Mouse (Mus musculus) lung, embryonic 16.5 days (tissue): Measurements from ENCODE around the gene Ap3s2. TPM values are rescaled to one million over a fixed set of nuclear protein-coding genes. Genes with fewer than 3 reads are reported as not detected.

Experiments used
- ATAC-seq: fragments of 200-750 bp; cut with Nextera tagmentation; 2 replicates; pipeline ENCODE4 v1.8.0; 2017; ENCODE audit warnings: low read depth, mild to moderate bottlenecking, moderate library complexity
- H3K27ac ChIP-seq: fragments of 300-500 bp; sonication (generic); 2 replicates; pipeline ENCODE4 v1.5.1; 2014; ENCODE audit warnings: mild to moderate bottlenecking, control low read depth, low read length
- H3K27me3 ChIP-seq: fragments of 300-500 bp; sonication (generic); 2 replicates; pipeline ENCODE4 v1.6.1; 2014; ENCODE audit warnings: low read depth, low read length, mixed read lengths; ENCODE audit not compliant: control insufficient read depth, insufficient read depth
- H3K36me3 ChIP-seq: fragments of 300-500 bp; sonication (generic); 2 replicates; pipeline ENCODE4 v1.6.1; 2014; ENCODE audit warnings: low read length; ENCODE audit not compliant: control insufficient read depth, insufficient read depth
- H3K4me1 ChIP-seq: fragments of 300-500 bp; sonication (generic); replicated peaks from 2 replicates; pipeline ENCODE4 v1.6.1; 2014; ENCODE audit warnings: low read length, mixed read lengths; ENCODE audit not compliant: control insufficient read depth, insufficient read depth
- H3K4me2 ChIP-seq: fragments of 300-500 bp; sonication (generic); 2 replicates; pipeline ENCODE4 v1.6.1; 2014; ENCODE audit warnings: low read depth, low read length, control low read depth
- H3K4me3 ChIP-seq: fragments of 300-500 bp; sonication (generic); 2 replicates; pipeline ENCODE4 v1.5.1; 2014; ENCODE audit warnings: mild to moderate bottlenecking, low read length, control low read depth
- H3K9ac ChIP-seq: fragments of 300-500 bp; sonication (generic); 2 replicates; pipeline ENCODE4 v1.6.1; 2014; ENCODE audit warnings: low read length, control low read depth
- H3K9me3 ChIP-seq: fragments of 300-500 bp; sonication (generic); 2 replicates; pipeline ENCODE4 v1.6.1; 2016; ENCODE audit warnings: low read length; ENCODE audit not compliant: control insufficient read depth
- WGBS: fragments of 180-500 bp; shearing (Covaris S2); extraction: QIAGEN DNeasy Blood & Tissue Kit; methylation state at CpG from one replicate; pipeline ENCODE4 v1.1.7; 2014; 5-methylcytosine and 5-hydroxymethylcytosine counted together
- polyA plus RNA-seq: library from polyadenylated mRNA; unstranded; fragments of >200 nt; fragmentation: Nextera tagmentation; extraction: Ambion mirVana; gene quantifications from 2 replicates; pipeline ENCODE4 v1.2.1, GENCODE M21; 2015

Ap3s2 gene
- polyA plus RNA-seq, 1 experiment from 2014 or later = 25.8 TPM

DNA sequence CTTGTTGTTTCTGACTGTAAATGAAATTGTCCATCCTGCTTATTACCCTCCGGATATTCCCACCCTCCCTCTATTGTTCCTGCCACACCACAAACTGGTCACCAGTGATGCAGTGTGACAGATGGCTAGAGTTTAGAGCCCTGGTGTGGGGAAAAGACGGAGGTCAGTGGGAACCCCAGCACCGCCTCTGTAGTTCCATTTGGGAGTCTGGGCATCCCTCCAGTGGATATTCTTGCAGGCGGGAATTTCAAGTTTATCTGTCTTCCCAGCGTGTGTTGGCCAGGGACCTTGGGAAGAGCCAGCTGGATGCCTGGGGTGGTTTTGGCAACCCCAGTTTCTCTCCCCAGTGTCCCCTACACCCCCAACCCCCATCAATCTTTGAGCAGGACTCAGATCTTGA lies 14.0 kb upstream of the Ap3s2 start:
- 32% methylated on average over 5 of the region's 5 CpGs for WGBS

DNA sequence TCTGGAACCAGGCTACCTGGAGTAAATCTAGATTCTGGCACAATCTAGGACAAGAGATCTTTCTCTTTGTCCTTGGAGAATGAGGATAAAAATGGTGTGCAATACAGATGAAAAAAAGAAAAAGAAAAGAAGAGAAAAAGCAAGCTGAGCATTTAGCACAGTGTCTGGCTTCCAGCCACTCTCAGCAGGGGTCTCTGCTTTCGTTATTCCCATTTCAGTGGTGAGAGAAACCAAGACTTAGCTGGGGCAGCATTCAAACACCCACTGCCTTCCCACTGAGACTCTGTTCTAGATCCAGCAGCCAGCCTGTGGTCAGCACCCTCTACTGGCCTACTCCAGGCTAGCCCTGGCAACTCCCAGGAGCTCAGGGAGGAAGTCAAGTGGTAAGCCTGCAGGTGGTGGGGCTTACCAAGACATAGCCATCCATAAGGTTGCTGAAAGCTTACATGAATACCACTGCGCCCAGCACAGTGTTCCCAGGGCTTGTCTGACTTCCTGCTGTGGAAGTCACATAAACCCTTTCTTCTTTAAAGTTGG lies 8.1 kb upstream of the Ap3s2 start:
- Histone ChIP-seq H3K4me2 (no peak overlapping the region), H3K36me3 (peaks cover 12% of the 10 kb centered on the region; the same call in 1 of the 2 replicates), H3K27me3 (no peaks in the 10 kb centered on the region), H3K9me3 (no peaks in the 10 kb centered on the region), H3K27ac (no peak overlapping the region), H3K4me3 (no peak overlapping the region), H3K9ac (no peak overlapping the region), H3K4me1 (no peaks in the 10 kb centered on the region)
- no peak for ATAC-seq
- WGBS = 66% methylated on average over 2 of the region's 2 CpGs

More for the DNA sequence above, 14.0 kb upstream of the Ap3s2 start:
- H3K36me3 ChIP-seq = 0 out of 2 replicates have a peak, but pooled peaks cover 4% of the 10 kb centered on the region
- H3K4me3 ChIP-seq = peak overlapping the region; percentile 76
- no peaks in the 10 kb centered on the region for H3K27me3 ChIP-seq
- H3K9ac ChIP-seq = peak overlapping the region; percentile 81
- peaks cover 13% of the 10 kb centered on the region for H3K4me1 ChIP-seq
- ATAC-seq = peak; percentile 49; the same call in 1 of the 2 replicates
- no peaks in the 10 kb centered on the region for H3K9me3 ChIP-seq
- peak overlapping the region; percentile 86 for H3K27ac ChIP-seq
- H3K4me2 ChIP-seq = peak overlapping the region; percentile 79

DNA sequence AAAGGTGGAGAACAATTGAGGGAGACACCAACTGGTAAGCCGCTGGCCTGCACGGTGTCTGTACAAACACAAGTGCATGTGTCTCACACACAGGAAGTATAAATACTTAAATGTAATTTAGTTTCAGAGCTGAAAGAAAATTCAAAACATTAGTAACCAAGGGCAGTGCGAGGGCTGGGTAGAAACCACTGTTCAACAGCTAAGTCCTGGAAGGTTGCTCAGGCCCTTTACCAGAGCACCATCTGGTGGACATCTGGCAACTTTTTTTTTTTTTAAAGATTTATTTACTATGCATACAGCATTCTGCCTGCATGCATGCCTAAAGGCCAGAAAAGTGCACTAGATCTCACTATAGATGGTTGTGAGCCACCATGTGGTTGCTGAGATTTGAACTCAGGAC lies 5.9 kb downstream of the Ap3s2 start:
- 75% methylated on average over 3 of the region's 3 CpGs for WGBS

DNA sequence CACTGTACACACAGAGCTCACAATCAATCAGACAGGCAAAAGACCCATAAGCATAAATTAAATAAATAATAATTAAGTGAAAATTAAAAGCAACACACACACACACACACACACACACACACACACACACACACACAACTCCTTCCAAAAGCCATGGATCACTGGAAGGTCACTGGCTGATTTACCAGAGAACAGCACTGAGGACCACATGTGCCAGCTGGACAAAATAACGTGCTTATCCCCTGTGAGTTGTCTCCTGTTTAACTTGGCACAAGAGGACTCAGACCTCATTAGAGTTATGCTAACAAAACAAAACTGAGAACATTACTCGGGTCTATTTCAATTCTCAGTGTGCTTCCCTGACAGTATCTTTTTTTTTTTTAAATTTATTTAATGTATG lies 13.1 kb downstream of the Ap3s2 start:
- no peak for ATAC-seq
- H3K9ac ChIP-seq = no peak overlapping the region
- H3K4me3 ChIP-seq = no peak overlapping the region
- no peaks in the 10 kb centered on the region for H3K27me3 ChIP-seq
- no peaks in the 10 kb centered on the region for H3K4me1 ChIP-seq
- no peak overlapping the region for H3K4me2 ChIP-seq
- H3K9me3 ChIP-seq = no peaks in the 10 kb centered on the region
- 0 out of 2 replicates have a peak, but pooled peaks cover 2% of the 10 kb centered on the region for H3K36me3 ChIP-seq
- WGBS = 54% methylated on average over 2 of the region's 2 CpGs
- H3K27ac ChIP-seq = no peak overlapping the region

More for the DNA sequence above, 5.9 kb downstream of the Ap3s2 start:
- peak; percentile 38; the same call in 1 of the 2 replicates for ATAC-seq
- peaks cover 7% of the 10 kb centered on the region; the same call in 1 of the 2 replicates for H3K36me3 ChIP-seq
- H3K9ac ChIP-seq = no peak overlapping the region
- H3K4me2 ChIP-seq = no peak overlapping the region
- no peak overlapping the region for H3K4me3 ChIP-seq
- no peaks in the 10 kb centered on the region for H3K27me3 ChIP-seq
- H3K4me1 ChIP-seq = peaks cover 2% of the 10 kb centered on the region
- no peak overlapping the region for H3K27ac ChIP-seq
- no peaks in the 10 kb centered on the region for H3K9me3 ChIP-seq

DNA sequence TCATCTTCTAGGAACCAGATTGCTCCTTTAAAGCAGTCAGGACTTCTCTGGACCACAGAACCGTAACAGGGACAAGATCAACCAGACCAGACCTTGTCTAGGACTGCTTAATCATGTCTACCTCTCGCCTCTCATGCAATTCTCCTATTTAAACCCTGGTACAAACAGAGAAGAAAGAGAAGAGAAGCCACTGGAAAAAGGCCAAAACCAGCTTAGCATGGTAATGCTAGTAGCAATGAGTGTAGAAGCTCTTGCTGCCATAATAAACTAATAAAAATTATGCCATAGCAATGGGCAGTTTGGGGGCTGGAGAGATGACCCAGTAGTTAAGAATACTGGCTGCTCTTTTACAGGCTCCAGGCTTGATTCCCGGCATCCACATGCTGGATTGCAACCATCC lies 13.5 kb downstream of the Ap3s2 start:
- WGBS = 92% methylated on average over 3 of the region's 3 CpGs
- Histone ChIP-seq H3K4me1 (no peaks in the 10 kb centered on the region), H3K27me3 (no peaks in the 10 kb centered on the region), H3K4me3 (no peak overlapping the region), H3K27ac (no peak overlapping the region), H3K4me2 (no peak overlapping the region), H3K9ac (no peak overlapping the region), H3K9me3 (no peaks in the 10 kb centered on the region), H3K36me3 (0 out of 2 replicates have a peak, but pooled peaks cover 2% of the 10 kb centered on the region)
- no peak for ATAC-seq

DNA sequence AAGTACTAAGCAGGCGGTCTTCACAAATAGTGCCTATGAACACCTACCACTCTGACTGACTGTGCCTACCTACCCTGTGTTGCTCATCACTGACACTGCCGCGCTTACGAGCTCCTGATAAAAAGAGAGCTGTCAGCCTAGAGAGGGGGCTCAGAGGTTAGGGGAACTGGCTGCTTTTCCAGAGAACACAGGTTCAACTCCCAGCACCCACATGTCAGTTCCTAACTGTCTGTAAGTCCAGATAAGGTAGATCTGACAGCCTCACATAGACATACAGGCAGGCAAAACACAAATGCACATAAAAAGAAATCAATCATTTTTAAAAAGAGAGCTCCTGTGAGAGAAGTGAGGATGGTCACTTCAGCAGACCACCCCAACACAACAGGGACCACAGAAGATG lies 15.3 kb downstream of the Ap3s2 start:
- H3K4me1 ChIP-seq = no peaks in the 10 kb centered on the region
- H3K4me3 ChIP-seq = no peak overlapping the region
- no peak overlapping the region for H3K27ac ChIP-seq
- WGBS = 88% methylated on average over 4 of the region's 4 CpGs
- H3K4me2 ChIP-seq = no peak overlapping the region
- no peaks in the 10 kb centered on the region for H3K27me3 ChIP-seq
- ATAC-seq = no peak
- H3K36me3 ChIP-seq = peaks cover 7% of the 10 kb centered on the region; the same call in 1 of the 2 replicates
- H3K9me3 ChIP-seq = no peaks in the 10 kb centered on the region
- no peak overlapping the region for H3K9ac ChIP-seq

DNA sequence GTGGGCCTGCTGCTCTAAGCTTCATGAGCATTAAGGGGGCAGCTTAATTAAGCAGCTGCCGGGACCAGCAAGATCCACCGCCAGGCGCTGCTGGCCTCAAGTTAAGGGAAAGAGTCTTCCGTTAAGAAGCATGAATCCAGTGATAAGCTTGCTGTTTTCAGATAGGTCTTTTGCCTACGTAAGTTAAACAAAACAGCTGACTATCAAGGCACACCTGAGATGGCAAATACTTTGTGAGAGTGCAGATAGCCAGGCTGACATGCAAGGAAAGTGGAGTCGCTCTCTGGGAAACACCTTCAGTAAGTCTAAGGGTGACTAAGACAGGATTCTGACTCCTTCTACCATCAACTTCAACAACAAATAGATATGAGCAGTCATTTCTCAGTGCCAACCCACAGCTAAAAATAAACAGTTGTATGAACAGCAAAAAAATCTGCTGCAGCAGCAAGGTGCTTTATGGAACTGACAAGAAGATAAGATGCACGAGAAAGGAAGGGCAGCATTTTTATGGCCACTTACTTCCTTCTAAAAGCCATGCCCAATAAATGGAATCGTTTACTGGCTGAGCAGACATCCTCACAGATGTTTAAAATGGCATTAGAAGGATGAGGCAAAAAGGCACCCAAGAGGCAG lies 17.2 kb downstream of the Ap3s2 start:
- Histone ChIP-seq H3K4me3 (no peak overlapping the region), H3K4me1 (no peaks in the 10 kb centered on the region), H3K4me2 (no peak overlapping the region), H3K9ac (no peak overlapping the region), H3K9me3 (no peaks in the 10 kb centered on the region), H3K27ac (no peak overlapping the region), H3K36me3 (peaks cover 4% of the 10 kb centered on the region; the same call in 1 of the 2 replicates), H3K27me3 (no peaks in the 10 kb centered on the region)
- WGBS = 81% methylated on average over 8 of the region's 8 CpGs
- ATAC-seq = no peak

DNA sequence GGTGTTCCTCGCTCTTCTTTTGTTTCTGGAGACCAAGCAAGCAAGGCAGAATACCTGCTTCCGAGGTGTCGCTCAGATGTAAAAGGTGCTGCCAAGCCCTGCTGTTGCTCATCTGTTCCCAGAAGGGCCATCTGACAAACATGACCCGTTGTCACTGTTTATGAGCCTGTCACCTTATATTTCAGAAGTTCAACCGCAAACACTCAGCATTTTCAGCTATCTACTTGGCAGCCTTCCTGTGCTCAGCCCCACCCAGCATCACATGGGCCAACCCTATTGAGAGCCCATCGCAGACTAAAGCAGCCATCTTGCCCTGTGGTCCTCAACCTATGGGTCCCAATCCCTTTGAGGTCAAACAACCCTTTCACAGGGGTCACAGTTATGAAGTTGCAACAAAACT lies 19.7 kb downstream of the Ap3s2 start:
- 84% methylated on average over 6 of the region's 6 CpGs for WGBS
- H3K4me3 ChIP-seq = no peak overlapping the region
- no peaks in the 10 kb centered on the region for H3K27me3 ChIP-seq
- H3K4me2 ChIP-seq = no peak overlapping the region
- H3K9ac ChIP-seq = no peak overlapping the region
- ATAC-seq = no peak
- H3K36me3 ChIP-seq = peaks cover 4% of the 10 kb centered on the region; the same call in 1 of the 2 replicates
- H3K27ac ChIP-seq = no peak overlapping the region
- no peaks in the 10 kb centered on the region for H3K9me3 ChIP-seq
- no peaks in the 10 kb centered on the region for H3K4me1 ChIP-seq

DNA sequence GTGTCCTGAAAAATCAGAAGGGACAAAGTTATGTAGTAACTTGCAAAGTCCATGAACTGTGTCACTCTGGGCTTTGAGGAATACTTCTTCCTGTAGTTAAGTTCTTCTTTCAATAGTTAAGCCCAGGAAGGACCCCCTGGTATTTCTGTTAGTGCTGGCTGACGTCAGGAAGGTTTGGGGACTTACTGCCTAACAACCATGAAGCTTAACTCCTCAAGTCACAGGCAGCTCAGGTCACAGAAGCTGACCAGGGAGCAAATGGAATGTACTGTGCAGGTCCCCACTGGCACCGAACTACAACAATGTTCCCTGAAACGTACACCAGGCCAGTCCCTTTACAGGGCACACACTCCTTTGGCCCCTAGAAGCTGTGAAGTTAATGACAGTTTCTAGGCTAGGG lies 25.2 kb downstream of the Ap3s2 start:
- WGBS = 87% methylated on average over 3 of the region's 3 CpGs
- H3K4me3 ChIP-seq = no peak overlapping the region
- H3K9me3 ChIP-seq = no peaks in the 10 kb centered on the region
- H3K36me3 ChIP-seq = 0 out of 2 replicates have a peak, but pooled peaks cover 2% of the 10 kb centered on the region
- H3K27ac ChIP-seq = no peak overlapping the region
- peaks cover 2% of the 10 kb centered on the region; the same call in 1 of the 2 replicates for H3K4me1 ChIP-seq
- no peak overlapping the region for H3K4me2 ChIP-seq
- H3K9ac ChIP-seq = no peak overlapping the region
- no peaks in the 10 kb centered on the region for H3K27me3 ChIP-seq
- ATAC-seq = no peak
